Mouse (Mus musculus) kidney, adult 2 months (tissue): ENCODE measurements around the gene Wdr48.

Experiments
- CTCF ChIP-seq: fragments of 200-500 bp; conservative IDR thresholded peaks from 2 replicates; pipeline ENCODE4 v1.5.1; 2011; ENCODE audit warnings: low read depth, mild to moderate bottlenecking, control low read depth, low read length, moderate library complexity, mixed read lengths; ENCODE audit not compliant: insufficient read depth, insufficient read length
- POLR2A ChIP-seq: fragments of 200-500 bp; IDR thresholded peaks from one replicate; pipeline ENCODE4 v1.6.1; 2011; ENCODE audit warnings: low read depth, low read length, control low read depth

DNA sequence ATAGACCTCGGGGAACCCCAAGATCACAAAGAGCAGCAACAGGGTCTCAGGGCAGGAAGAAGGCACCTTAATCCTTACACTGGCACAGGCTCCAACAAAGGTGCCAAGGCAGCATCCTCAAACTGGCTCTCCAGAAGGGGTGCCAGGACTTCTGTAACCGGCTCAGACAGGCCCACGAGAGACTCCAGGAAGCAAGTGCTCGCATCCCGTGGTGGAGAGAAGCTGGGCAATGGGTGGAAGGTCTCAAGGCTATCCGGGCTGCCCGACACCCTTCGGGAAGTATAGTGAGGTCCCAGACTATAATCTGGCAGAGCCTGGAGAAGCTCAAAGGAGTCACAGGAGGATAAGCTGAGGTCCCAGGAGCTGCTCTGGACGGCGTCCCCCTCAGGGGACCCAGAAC lies 77.5 kb downstream of the Wdr48 start:
- no peak for TF ChIP-seq POLR2A
- no peak for TF ChIP-seq CTCF
